Mouse (Mus musculus) heart, embryonic 15.5 days (tissue): ENCODE measurements around the gene Riok1. TPM values are rescaled to one million over a fixed set of nuclear protein-coding genes. Genes with fewer than 3 reads are reported as not detected.

Experiments
- ATAC-seq: fragments of 200-750 bp; cut with Nextera tagmentation; replicated peaks from 2 replicates; pipeline ENCODE4 v1.8.0; 2017; ENCODE audit warnings: low read depth, moderate TSS enrichment; ENCODE audit not compliant: insufficient number of reproducible peaks, insufficient read depth, low FRiP score
- H3K27ac ChIP-seq: fragments of 300-500 bp; sonication (generic); 2 replicates; pipeline ENCODE4 v1.5.1; 2015; ENCODE audit warnings: mild to moderate bottlenecking, inconsistent platforms
- H3K27me3 ChIP-seq: fragments of 300-500 bp; sonication (generic); 2 replicates; pipeline ENCODE4 v1.6.1; 2015; ENCODE audit warnings: inconsistent platforms
- H3K36me3 ChIP-seq: fragments of 300-500 bp; sonication (generic); 2 replicates; pipeline ENCODE4 v1.6.1; 2015; ENCODE audit warnings: mild to moderate bottlenecking, inconsistent platforms
- H3K4me1 ChIP-seq: fragments of 300-500 bp; sonication (generic); replicated peaks from 2 replicates; pipeline ENCODE4 v1.6.1; 2015; ENCODE audit warnings: inconsistent platforms
- H3K4me2 ChIP-seq: fragments of 300-500 bp; sonication (generic); 2 replicates; pipeline ENCODE4 v1.6.1; 2015; ENCODE audit warnings: inconsistent platforms, mild to moderate bottlenecking, moderate library complexity
- H3K4me3 ChIP-seq: fragments of 300-500 bp; sonication (generic); 2 replicates; pipeline ENCODE4 v1.5.1; 2015; ENCODE audit warnings: mild to moderate bottlenecking, inconsistent platforms
- H3K9ac ChIP-seq: fragments of 300-500 bp; sonication (generic); 2 replicates; pipeline ENCODE4 v1.6.1; 2015; ENCODE audit warnings: mild to moderate bottlenecking, inconsistent platforms
- H3K9me3 ChIP-seq: fragments of 300-500 bp; sonication (generic); replicated peaks from 2 replicates; pipeline ENCODE4 v1.6.1; 2016; ENCODE audit warnings: inconsistent platforms
- WGBS: fragments of 180-500 bp; shearing (Covaris S2); methylation state at CpG from one replicate; pipeline ENCODE4 v1.1.7; 2015; ENCODE audit warnings: mixed read lengths; 5-methylcytosine and 5-hydroxymethylcytosine counted together
- polyA plus RNA-seq: library from polyadenylated mRNA; unstranded; fragments of >200 nt; fragmentation: Nextera tagmentation; extraction: Ambion mirVana; gene quantifications from 2 replicates; pipeline ENCODE4 v1.2.1, GENCODE M21; 2015

Gene Riok1
- polyA plus RNA-seq, 1 experiment from 2014 or later = 29.6 TPM

DNA sequence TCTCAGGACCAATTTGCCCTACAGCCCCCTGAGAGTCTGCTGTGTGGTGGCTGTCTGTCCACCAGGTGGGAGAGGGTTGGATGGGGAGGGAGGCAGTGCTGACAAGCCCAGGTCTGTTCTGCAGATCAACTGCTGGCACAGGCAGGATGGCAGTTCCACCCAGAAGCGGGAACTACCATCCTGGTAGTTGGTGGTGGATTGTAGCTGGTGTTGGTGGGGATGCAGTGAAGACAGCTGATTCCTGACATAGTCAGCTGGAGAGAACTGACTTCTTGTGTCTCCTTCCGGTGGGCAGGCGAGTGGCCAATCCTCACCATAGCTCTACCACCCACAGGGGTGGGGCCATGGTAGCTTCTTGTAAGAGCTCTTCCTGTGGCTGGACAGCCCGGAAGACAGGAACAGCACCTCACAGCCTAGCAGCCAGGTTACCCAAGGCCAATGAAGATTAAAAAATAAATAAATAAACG, 26.3 kb upstream of the Riok1 start:
- H3K4me1 ChIP-seq = no peaks in the 10 kb centered on the region
- no peaks in the 10 kb centered on the region for H3K27me3 ChIP-seq
- H3K4me2 ChIP-seq = no peak overlapping the region
- H3K27ac ChIP-seq = no peak overlapping the region
- no peaks in the 10 kb centered on the region for H3K36me3 ChIP-seq
- no peaks in the 10 kb centered on the region for H3K9me3 ChIP-seq
- ATAC-seq = no peak
- 69% methylated on average over 5 of the region's 5 CpGs for WGBS
- no peak overlapping the region for H3K4me3 ChIP-seq
- H3K9ac ChIP-seq = no peak overlapping the region

DNA sequence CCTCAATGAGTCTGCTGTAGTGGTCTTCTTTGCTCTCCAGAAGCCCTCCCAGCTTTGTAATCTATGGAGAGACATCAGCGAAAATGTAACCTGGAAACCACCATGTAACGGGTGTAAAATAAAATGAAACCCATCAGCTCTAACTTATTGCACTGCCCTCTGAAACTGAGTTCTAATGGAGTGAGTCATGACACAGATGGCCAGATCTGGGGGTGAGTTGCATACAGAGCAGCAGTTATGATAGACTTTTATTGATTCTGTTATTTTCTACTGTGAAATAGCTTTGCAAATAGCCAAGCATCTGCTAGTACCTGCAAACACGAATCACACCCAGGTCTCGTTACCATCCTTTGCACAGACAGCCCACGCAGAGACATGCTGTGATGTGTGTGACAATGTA, 24.4 kb upstream of the Riok1 start:
- Histone ChIP-seq H3K27ac (no peak overlapping the region), H3K36me3 (no peaks in the 10 kb centered on the region), H3K4me3 (no peak overlapping the region), H3K4me2 (no peak overlapping the region), H3K4me1 (no peaks in the 10 kb centered on the region), H3K27me3 (no peaks in the 10 kb centered on the region), H3K9me3 (no peaks in the 10 kb centered on the region), H3K9ac (no peak overlapping the region)
- ATAC-seq = no peak
- WGBS = 82% methylated on average over 5 of the region's 5 CpGs

GRCm38 (mm10) chr13:38015591-38015990, 21.2 kb upstream of the Riok1 start:
- WGBS = 87% methylated on average over 4 of the region's 4 CpGs
- H3K36me3 ChIP-seq = no peaks in the 10 kb centered on the region
- ATAC-seq = no peak
- no peaks in the 10 kb centered on the region for H3K27me3 ChIP-seq
- H3K4me1 ChIP-seq = no peaks in the 10 kb centered on the region
- H3K4me2 ChIP-seq = no peak overlapping the region
- no peaks in the 10 kb centered on the region for H3K9me3 ChIP-seq
- no peak overlapping the region for H3K9ac ChIP-seq
- no peak overlapping the region for H3K4me3 ChIP-seq
- no peak overlapping the region for H3K27ac ChIP-seq

DNA sequence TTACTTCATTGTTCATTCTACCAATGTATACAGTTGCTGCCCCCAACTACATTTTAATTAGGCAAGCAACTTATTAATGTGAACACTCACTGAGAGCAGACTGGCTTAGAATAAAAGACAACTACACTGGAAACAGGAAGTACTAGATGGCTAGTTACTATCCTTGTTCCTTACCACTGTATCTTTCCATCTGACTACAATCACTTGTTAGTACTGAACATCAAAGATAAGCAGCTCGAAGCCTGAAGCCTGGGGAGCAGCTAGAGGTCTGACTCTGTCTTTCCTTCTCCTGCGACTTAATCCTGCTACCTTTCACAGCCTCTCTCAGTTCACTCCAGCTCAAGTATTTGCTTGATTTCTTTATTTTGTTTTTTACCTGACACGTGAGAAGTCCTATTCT, 18.0 kb upstream of the Riok1 start:
- Histone ChIP-seq H3K4me3 (no peak overlapping the region), H3K4me2 (no peak overlapping the region), H3K36me3 (no peaks in the 10 kb centered on the region), H3K27me3 (no peaks in the 10 kb centered on the region), H3K9ac (no peak overlapping the region), H3K27ac (no peak overlapping the region), H3K4me1 (no peaks in the 10 kb centered on the region), H3K9me3 (no peaks in the 10 kb centered on the region)
- 60% methylated on average over 3 of the region's 3 CpGs for WGBS
- ATAC-seq = no peak

DNA sequence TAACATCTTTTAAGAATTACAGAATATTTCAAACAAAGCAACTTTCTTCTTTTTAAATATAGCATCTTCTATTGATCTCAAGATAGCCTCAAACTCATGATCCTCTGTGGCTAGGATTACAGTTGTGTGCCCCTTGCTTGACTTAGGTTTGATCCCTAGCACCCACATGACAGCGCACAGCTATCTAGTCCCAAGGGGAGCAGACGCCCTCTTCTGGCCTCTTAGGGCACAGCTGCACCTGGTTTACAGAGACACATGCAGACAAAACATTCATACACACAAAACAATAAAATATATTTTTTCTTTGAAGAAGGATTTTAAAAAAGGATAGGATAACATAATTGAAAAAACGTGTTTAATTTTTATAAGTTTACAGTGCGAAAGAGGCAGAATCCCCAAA, 10.9 kb upstream of the Riok1 start:
- no peak overlapping the region for H3K9ac ChIP-seq
- no peaks in the 10 kb centered on the region for H3K9me3 ChIP-seq
- H3K27me3 ChIP-seq = no peaks in the 10 kb centered on the region
- H3K36me3 ChIP-seq = no peaks in the 10 kb centered on the region
- H3K27ac ChIP-seq = no peak overlapping the region
- H3K4me1 ChIP-seq = no peaks in the 10 kb centered on the region
- H3K4me3 ChIP-seq = no peak overlapping the region
- no peak overlapping the region for H3K4me2 ChIP-seq
- 45% methylated on average over 4 of the region's 4 CpGs for WGBS
- ATAC-seq = no peak

DNA sequence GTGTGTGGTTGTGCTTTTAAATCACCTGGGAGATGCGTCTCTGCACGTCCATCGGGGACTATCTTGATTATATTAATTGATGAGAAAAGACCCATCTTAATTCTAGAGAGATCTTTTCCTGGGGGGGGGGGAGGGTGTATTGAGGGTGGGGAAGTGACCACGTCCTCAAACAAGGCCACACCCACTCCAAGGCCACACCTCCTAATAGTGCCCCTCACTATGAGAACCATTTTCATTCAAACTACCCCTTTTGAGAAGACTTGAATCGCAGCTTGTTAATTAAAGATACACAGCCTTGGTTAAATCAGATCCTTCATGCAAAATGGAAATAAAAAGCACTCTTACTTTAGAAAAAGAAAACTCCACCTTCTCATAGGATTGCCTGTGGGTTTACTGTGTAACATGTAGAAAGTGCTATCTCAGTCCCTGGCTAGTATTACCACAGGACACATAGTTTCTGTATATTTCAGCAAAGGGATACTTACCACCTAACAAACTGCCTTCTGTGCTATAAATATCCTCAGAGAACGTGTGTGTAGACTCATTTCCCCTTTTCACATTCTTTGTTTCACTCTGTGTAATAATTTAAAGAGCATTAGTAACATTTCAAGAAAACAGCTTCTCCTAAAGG, 9.1 kb upstream of the Riok1 start:
- no peak overlapping the region for H3K4me2 ChIP-seq
- WGBS = 62% methylated on average over 6 of the region's 6 CpGs
- ATAC-seq = no peak

GRCm38 (mm10) chr13:38028407-38028806, 8.4 kb upstream of the Riok1 start:
- H3K9me3 ChIP-seq = no peaks in the 10 kb centered on the region
- no peak overlapping the region for H3K9ac ChIP-seq
- no peaks in the 10 kb centered on the region for H3K4me1 ChIP-seq
- 53% methylated on average over 4 of the region's 4 CpGs for WGBS
- ATAC-seq = no peak
- H3K27me3 ChIP-seq = no peaks in the 10 kb centered on the region
- no peaks in the 10 kb centered on the region for H3K36me3 ChIP-seq
- no peak overlapping the region for H3K4me2 ChIP-seq
- no peak overlapping the region for H3K4me3 ChIP-seq
- H3K27ac ChIP-seq = no peak overlapping the region

More for the DNA sequence above, 9.1 kb upstream of the Riok1 start:
- Histone ChIP-seq H3K4me3 (no peak overlapping the region), H3K9ac (no peak overlapping the region), H3K27me3 (no peaks in the 10 kb centered on the region), H3K36me3 (no peaks in the 10 kb centered on the region), H3K9me3 (no peaks in the 10 kb centered on the region), H3K27ac (no peak overlapping the region), H3K4me1 (no peaks in the 10 kb centered on the region)

DNA sequence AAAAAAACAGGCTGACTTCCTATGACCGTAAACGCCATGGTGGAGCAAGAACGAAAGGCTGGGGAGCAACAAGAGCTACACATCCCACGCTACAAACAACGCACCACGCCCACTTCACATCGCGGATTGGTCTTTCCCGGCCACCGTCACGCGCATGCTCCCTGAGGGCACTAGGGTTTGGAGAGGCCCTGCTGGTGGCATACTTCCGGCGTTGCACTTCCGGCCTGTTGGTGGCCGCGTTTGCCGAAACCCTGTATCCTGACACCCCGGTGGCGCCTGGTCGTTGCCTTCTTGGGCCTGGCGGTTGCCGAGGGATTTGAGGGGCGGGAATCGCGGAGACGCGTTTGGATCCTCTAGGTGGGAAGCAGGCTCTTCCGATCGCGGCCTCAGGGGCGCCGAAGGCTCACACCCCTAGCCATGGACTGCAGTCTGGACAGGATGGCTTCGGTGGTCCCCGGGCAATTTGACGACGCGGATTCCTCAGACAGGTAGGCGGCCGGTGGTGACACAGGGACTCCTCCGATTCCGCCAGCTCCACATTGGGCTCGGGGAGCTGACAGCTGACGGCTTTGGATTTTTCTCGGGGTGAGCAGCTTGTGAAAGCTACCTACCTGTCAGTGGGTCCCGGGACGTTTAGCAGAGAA, 371 bp downstream of the Riok1 start, which contains the start of gene Cage1:
Gene Cage1 (minus strand): TSS at position 26 of the 644 bp plus-strand sequence.
- ATAC-seq = peak; percentile 95
- peaks cover 19% of the 10 kb centered on the region for H3K4me1 ChIP-seq
- peak within 1 kb of the TSS; percentile 77 for H3K4me3 ChIP-seq
- WGBS = under 1% methylated on average over 47 of the region's 47 CpGs
- peaks cover 25% of the 10 kb centered on the region for H3K36me3 ChIP-seq
- H3K4me2 ChIP-seq = peak within 1 kb of the TSS; percentile 81
- H3K27ac ChIP-seq = peak within 1 kb of the TSS; percentile 86
- H3K9ac ChIP-seq = peak within 1 kb of the TSS; percentile 88
- H3K27me3 ChIP-seq = no peaks in the 10 kb centered on the region
- no peaks in the 10 kb centered on the region for H3K9me3 ChIP-seq

GRCm38 (mm10) chr13:38037811-38038210, 1.0 kb downstream of the Riok1 start:
- Histone ChIP-seq H3K4me1 (peaks cover 19% of the 10 kb centered on the region), H3K9ac (peak overlapping the region; percentile 88), H3K36me3 (peaks cover 31% of the 10 kb centered on the region), H3K27me3 (no peaks in the 10 kb centered on the region), H3K27ac (peak overlapping the region; percentile 86; the same call in 1 of the 2 replicates), H3K4me3 (peak overlapping the region; percentile 77), H3K9me3 (no peaks in the 10 kb centered on the region), H3K4me2 (peak overlapping the region; percentile 81)
- ATAC-seq = no peak
- 33% methylated on average over 12 of the region's 12 CpGs for WGBS

GRCm38 (mm10) chr13:38049888-38050287, 13.1 kb downstream of the Riok1 start:
- H3K4me2 ChIP-seq = no peak overlapping the region
- WGBS = 29% methylated on average over 3 of the region's 3 CpGs
- no peaks in the 10 kb centered on the region for H3K27me3 ChIP-seq
- peaks cover 93% of the 10 kb centered on the region for H3K36me3 ChIP-seq
- ATAC-seq = no peak
- H3K27ac ChIP-seq = no peak overlapping the region
- H3K9ac ChIP-seq = no peak overlapping the region
- no peaks in the 10 kb centered on the region for H3K9me3 ChIP-seq
- H3K4me1 ChIP-seq = no peaks in the 10 kb centered on the region
- no peak overlapping the region for H3K4me3 ChIP-seq

GRCm38 (mm10) chr13:38062678-38063077, 25.9 kb downstream of the Riok1 start:
- H3K9me3 ChIP-seq = no peaks in the 10 kb centered on the region
- H3K4me2 ChIP-seq = no peak overlapping the region
- no peaks in the 10 kb centered on the region for H3K4me1 ChIP-seq
- 91% methylated on average over 11 of the region's 11 CpGs for WGBS
- H3K4me3 ChIP-seq = no peak overlapping the region
- no peak for ATAC-seq
- H3K9ac ChIP-seq = no peak overlapping the region
- H3K36me3 ChIP-seq = peaks cover 41% of the 10 kb centered on the region
- no peak overlapping the region for H3K27ac ChIP-seq
- no peaks in the 10 kb centered on the region for H3K27me3 ChIP-seq
